Mouse (Mus musculus) gastrocnemius, postnatal 4 days (tissue): Measurements from ENCODE around the gene Wwp2. TPM values are rescaled to one million over a fixed set of nuclear protein-coding genes. Genes with fewer than 3 reads are reported as not detected.
A peak's percentile ranks its signal among the peaks of the same experiment; 100 is the strongest.

Source experiments
- DNase-seq, 2 experiments: peaks; one replicate each; pipeline ENCODE4 v3.0.0; 2021 to 2022; ENCODE audit warnings: low spot score in 2 of 2, mixed read lengths in 2 of 2
- total RNA-seq, 2 experiments: library from RNA; stranded (reverse); gene quantifications; 2 replicates each; pipeline ENCODE4 v1.2.3; 2021

Wwp2 gene
- total RNA-seq, 2 experiments from 2014 or later = 26.0 to 28.6 TPM

DNA sequence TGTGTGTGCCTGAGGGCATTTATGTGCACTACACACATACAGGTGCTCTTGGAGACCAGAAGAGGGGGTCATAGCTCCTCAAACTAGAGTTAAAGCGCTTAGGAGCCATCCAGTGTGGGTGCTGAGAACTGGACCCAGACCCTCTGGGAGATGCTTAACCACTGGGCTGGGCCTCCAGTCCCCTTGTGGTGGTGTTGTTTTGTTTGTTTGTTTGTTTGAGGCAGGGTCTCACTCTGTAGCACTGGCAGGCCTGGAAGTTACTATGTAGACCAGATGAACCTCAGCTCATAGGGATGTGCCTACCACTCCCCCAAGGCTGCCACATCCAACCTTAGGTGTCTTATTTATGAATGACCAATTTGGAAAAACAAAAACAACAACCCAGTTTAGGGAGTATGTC lies 70.9 kb downstream of the Wwp2 start:
- DNase-seq = no peak

DNA sequence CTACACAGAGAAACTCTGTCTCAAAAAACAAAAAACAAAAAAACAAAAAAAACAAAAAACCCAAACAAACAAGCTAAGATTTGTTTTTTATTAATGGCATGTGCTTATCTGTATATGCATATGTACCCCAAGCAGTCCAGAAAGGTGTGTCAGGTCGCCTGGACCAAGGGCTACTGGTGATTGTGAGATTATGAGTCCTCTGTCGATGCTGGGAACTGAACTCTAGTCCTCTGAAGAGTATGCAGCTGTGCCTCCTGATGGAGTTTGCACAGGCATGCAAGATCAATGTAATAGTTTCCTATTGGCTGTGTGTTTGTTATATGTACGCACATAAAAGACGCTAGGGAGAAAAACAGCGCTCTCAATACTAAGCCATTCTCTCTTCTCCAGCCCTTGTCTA lies 74.0 kb downstream of the Wwp2 start:
- no peak for DNase-seq

DNA sequence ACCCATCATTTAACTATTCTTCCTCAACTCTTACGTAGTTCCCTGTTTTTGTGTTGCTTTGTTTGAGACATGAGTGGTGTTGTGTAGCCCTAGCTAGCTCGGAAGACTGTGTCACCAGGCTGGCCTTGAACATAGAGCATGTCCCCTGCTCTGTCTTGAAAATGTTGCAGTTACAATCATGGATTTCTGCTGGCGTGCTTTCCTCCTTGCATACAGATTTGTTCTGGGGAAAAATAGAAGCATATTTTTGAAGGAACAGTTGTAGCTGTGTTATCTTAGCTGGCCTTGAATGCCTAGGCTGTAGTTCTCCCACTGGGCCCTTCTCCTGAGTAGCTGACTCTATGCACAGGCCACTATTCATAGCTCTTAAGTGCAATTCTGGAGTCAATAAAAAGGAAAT lies 74.6 kb downstream of the Wwp2 start:
- DNase-seq = no peak

DNA sequence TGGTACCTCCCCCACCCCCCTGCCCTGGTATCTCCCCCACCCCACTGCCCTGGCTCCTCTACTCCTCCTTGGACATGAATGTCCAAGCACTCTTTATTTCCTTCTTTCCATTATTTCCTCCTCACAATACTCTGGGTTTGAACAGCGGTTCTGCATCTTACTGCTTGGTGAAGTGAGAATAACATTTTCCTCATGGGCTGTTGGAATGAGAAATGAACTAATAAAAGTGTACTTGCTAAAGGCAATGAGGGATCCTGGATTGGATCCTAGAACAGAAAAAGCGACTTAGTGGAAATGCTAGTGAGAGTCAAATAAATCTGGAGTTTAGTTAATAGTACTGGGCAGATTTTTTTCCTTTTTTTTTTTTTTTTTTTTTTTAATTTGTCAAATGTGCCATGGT lies 77.1 kb downstream of the Wwp2 start:
- no peak for DNase-seq

DNA sequence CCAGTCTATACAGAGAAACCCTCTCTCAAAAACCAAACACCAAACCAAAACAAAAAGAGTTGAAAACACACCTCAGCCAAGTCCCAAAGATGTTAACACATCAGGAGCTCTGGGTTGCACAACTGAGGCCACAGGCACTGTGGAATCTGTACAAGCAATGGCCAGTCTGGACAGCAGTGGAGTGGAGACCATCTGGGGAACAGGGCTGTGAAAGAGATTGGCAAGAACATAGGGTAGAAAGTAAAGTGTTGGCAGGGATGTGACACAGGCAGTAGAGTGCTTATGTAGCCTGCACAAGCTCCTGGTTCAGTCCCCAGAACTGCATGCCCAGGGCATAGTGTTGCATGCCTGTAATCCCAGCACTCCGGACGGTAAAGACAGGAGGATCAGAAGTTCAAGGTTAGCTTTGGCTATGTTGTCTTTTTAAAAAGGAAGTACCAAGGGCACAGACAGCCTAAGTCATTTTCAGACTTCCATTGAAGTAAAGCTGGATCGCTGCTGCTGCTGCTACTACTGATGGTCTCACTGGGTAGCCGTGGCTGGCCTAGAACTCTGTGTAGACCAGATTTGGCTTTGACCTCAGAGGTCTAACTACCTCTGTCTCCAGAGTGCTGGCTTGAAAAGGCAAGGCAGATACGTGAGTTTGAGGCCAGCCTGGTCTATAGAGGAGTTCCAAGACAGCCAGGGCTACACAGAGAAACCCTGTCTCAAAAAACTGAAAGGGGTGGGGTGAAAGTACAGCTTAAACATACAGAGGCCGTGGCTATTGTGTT lies 79.0 kb downstream of the Wwp2 start:
- DNase-seq = no peak

DNA sequence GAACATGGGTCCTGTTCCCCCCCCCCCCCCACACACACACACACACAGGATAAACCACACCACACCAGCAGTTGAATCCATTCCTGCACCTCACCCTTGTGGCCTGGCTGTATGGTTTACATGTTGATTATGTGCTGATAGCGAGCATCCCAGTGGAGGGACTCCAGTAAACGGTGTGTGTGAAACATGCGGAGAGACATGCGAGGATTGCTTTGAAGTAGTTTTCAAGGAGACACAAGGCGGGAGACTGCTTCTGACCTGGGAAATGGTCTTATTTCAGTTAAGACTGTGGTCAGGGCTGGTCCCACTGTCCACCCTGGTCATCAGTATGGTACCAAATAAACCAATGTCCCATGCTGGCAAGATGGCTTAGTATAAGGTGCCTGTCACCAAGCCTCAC lies 82.6 kb downstream of the Wwp2 start:
- DNase-seq = no peak

DNA sequence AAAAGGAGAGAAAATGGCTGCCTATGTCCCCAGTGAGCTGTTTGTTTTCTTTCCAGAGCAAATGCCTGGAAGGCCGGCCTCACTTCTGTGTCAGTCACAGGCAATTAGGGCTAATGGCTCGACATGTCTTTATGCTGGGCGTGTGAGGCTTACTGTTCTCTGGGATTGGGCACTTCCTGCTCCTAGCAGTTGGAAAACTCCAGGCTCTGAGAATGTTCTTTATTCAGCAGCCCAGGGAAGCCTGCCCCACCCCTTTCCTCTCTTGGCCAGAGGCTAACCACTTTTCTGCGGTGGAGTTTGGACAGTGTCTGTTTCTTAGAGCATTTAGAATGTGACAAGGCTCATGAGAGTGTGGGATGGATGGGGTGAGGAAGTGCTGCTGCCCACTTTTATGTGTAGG lies 83.7 kb downstream of the Wwp2 start:
- DNase-seq = peak in 1 of 2 experiments; percentile 38

DNA sequence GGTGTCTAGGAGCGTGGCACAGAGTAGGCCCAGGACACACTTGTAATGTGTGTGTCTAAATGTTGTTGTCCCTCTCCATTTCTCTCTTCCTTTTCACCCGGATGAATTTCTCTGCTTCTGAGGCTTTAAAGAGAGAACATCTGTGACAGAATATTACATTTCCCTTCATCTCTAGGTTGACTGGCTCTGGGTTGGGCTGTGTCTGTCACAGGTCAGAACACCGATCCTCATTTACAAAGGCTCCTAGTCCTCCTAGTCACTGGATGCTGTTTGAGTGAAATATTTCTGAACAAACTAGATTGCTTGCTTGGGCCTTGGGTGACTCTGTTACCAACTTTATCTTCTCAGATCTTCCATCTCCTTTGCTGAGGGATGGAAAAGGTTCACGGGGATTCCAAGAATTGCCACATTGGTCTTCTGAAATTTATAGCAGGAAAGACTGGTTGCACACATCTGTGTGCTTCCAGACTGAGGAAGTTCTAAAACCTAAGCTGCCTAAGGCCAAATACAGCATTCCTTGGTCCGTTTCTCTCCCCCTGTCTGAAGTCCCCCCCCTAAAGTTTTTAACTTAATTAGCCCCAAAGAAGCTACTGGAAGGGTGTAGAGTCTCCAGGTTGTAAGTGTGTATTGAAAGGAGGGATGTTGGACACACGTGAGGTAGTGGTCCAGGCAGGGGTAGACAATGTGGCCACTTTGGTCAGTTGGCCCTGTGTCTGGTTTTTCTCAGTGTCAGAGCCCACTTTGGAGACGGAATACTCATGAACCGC lies 85.8 kb downstream of the Wwp2 start:
- no peak for DNase-seq

DNA sequence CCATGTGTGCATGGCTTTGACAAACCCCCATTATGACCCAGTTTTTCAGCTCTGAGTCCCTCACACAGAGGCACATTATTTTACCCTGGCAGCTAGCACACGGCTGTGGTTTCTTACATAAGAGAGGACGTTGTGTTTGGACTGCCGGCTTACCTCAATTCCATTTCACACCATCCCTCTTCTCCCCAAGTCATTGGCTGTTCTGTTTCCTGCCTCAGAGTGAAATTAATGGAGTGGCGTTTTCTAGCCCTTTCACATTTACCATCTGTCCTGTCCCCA lies 86.3 kb downstream of the Wwp2 start:
- no peak for DNase-seq

DNA sequence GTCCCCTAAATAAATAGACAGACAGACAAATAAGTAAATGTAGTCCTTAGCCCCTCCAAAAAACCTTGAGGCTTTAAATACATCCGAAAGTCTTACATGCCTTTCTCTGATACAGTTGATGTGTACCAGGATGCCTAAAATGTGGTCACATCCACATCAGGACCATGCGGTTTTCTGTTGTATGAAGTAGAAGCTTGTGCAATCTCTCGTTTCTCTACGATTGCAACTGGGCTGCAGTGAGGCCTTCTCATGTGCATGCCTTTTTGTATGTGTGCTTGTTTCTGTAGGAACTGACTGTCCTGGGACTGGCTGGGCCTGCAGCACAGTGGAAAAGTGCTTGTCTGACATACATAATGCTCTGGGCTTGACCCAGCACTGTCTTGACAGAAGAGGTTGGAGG lies 88.4 kb downstream of the Wwp2 start:
- no peak for DNase-seq

DNA sequence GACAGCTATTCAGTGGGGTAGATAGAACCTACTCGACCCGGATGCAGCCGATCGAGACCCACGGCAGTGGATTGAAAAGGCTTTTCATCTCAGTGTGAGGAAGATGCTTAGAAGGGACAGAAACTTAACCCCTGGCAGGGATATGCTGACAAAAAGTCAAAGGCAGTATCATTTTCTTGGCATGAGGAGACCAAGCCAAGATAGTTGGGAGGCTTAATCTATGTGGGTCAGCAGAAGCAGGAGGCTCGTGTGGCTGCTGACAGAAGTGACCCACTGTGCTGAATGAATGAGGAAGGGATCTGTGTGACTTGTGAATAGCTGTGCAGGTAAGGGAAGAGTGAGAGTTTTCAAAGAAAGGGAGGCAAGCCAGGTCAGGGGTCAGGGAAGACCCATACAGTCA lies 92.6 kb downstream of the Wwp2 start:
- no peak for DNase-seq

DNA sequence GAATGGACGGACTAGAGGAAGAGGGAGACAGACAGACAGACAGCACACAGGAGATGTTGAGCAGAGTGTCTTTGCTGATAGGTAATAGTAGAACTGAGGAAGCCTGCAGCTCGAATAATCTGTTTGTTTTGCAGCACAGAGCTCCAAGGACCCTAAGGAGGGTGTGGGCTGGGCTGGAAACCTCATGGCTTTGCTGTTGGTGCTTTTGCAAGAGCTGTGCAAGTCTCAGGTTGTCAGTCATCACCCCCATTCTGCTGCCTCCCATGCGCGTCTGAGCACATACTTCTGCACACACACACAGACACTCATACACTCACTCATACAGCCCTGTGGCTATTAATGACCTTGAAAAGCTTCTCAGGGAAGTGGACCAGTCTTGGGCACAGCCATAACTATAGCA lies 101.3 kb downstream of the Wwp2 start:
- no peak for DNase-seq

DNA sequence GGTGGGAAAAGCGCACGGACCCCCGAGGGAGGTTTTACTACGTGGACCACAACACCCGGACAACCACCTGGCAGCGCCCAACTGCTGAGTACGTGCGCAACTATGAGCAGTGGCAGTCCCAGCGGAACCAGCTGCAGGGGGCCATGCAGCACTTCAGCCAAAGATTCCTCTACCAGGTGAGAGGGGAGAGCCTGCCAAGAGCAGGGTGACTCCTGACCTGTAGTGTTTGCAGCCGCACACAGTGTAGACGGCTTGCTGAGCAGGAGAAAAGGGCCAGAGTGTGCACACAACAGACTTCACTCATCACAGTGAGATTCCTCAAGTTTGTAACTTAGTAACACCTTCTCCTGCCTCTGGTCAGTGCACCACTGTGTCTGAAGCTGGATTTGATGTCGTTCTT lies 104.5 kb downstream of the Wwp2 start:
- no peak for DNase-seq

DNA sequence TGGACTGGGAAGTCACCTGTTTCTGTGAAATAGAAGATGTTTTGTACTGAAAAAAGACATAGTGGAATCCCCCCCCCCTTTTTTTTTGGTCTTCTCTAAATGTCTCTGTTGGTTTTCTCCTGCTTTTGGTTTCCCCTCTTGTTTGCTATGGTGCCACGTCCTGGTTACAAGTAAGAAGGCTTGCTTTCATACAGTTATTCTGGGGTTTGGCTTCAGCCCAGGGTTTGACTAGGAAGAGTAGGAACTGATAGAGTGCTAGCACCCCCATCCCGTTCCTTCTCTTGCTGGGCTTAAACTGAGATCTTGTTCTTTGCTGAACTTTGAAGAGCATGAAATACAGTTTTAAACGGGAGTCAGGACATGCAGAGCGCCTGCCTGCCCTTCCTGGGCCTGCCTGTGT lies 105.2 kb downstream of the Wwp2 start:
- DNase-seq = no peak

DNA sequence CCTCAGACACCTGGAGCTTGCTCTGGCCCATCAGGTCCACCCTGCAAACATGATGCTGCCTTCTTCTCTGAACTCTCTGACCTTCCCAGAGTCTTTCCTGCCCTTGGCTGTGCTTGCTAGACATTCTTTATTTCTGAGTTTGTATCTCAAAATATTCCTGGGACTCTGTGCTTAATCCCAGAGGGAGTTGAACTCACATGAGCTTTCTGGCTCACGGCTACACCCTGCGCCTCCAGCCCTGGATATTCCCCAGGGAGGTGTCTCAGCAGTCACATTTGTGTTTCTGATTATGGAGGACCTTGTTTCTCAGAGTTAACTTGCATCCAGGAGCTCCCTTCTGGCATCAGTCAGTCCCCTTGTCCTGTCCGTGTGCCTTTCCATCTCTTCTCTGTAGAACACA lies 106.0 kb downstream of the Wwp2 start:
- no peak for DNase-seq

DNA sequence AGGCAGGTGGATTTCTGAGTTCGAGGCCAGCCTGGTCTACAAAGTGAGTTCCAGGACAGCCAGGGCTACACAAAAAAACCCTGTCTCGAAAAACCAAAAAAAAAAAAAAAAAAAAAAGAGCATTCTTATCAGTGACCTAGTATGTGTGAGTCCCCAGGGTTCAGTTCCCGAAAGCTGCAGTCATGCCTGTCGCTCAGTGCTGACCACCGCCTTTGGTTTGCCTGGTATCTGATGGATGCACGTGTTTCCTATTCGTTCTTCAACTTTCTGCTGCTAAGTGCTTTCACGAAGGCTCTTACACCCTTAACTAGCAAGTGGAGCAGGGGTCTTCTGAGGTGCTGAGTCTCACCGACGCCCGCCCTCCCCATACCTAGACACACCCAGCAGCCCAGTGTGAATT lies 107.5 kb downstream of the Wwp2 start:
- no peak for DNase-seq

DNA sequence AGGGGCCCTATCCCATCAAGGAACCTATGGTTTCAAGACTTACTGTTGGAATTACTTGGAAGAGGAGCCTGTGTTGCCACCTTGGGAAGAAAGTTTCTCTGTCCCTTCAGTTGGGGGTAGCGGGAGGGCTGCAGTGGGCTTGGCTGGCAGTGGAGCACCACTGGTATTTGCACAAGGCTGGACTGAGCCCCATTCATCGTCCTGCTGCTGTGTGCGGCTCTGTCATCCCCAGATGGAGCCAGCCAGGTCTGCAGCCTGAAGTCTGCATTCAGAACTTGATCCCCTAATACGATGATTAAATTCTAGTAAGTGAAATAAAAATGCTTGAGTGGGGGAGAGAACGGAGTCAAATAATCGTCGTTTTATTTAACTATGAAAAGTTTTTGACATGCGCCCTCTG lies 108.0 kb downstream of the Wwp2 start:
- no peak for DNase-seq

DNA sequence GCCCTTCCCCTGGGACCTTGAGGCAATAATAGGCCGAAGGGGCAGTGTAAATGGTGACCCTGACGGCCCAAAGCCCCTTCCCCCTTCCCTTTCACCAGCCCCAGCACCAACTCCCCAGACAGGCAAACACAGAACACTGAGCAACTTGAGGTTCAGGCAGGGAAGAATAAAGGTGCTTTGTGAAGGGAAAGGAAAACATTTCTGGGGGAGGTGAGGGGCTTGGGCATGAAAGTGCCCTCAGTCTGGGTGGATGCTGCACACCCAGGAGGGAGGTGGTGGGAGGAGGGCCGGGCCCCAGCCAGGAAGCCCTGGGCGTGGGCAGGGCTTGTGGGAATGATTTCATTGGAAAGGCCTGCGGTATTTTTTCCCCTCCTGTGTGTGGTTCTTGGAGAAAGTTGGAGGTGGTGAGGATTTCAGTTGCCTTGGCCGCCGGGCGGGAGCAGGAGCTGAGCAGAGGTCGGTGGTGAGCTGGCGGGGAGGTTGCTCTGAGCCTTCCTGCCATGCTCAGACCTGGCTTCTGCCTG lies 108.5 kb downstream of the Wwp2 start:
- DNase-seq = peak; percentile 32 to 35

DNA sequence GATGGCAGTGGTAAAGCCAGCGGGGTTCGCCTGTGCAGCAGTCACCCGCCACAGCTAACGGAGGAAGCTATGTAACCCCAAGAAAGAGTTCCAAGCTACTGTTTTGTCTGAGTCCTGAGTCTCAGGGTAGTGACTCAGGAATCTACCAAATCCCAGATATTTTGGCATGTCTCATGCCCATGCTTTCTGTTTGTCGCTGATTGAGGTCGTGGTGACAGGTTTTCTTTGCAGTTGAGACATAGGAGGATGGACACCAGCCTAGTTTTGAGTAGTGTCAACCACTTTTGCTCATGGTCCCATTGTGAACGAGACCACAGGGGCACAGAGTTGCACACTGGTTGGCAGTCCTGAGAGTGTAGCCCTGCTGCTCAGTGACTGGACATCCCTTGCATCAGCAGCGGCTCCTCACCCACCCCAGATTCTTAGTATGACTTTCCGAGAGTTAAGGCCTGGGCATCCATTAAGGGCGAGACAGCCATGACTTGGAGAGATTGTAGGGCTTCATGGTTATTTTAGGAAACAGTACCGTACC lies 109.5 kb downstream of the Wwp2 start:
- DNase-seq = no peak

DNA sequence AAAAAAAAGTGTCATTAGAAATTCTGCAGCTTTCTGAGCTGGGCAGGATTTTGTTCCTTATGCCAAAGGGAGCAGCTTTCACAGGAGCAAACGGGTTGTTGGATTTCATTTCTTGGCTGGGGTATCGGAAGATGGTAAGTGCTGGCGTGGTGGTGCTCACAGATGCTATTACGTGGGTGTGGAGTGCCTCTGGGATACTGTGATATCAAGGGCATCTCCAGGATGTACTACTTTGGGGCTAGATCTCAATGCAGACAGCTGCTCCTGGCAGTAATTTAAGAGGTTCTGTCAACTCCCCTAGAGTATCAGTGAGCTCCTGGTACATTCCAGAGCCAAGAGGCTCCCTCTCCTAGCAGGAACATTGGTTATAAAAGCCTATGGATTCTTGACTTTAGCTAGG lies 110.0 kb downstream of the Wwp2 start:
- no peak for DNase-seq

DNA sequence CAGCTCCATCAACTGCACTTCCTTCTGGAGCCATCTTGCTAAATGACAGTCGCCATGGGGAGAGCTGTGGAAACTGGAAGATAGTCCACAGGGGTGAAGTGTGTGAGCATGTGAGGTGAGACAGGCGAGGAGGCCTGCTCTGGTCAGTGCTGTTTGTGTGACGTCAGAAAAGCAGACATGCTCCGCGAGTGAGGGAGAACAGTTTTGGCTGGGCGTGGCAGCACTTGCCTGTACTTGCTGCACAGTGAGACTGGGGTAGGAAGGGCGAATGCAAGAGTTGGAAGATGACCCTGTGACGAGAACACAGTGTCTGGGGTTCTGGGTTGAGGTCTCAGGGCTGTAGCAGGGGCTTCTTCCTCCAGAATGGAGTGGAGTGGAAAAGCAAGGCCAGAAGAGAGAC lies 110.7 kb downstream of the Wwp2 start:
- no peak for DNase-seq

DNA sequence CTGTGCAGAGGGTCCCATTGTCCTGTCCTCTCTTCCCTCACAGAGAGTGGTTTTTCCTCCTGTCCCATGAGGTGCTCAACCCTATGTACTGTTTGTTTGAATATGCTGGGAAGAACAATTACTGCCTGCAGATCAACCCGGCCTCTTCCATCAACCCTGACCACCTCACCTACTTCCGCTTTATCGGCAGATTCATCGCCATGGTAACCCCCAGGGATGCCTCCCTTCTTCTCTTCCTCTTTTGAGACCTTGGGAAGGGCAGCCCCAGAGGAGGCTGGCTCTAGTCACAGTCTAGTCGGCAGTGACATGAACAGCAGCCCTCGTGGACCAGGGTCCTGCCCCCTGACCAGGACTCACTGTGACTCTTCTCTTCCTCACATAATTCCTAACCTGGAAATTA lies 116.1 kb downstream of the Wwp2 start:
- no peak for DNase-seq

DNA sequence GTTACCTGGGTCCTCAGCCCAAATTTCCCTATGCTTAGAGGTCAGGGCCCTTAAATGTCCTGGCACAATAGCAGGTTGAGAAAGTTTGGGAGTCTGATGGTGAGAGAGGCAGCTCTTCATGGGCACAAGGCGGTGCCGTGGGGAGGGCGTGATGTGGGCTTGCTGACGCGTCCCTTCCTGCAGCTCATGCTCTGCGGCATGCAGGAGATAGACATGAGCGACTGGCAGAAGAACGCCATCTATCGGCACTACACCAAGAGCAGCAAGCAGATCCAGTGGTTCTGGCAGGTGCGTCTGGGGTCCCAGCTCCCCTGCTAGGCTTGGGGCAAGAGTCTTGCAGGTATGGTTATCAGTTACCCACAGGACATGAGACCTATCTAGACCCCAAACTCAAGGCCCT lies 119.1 kb downstream of the Wwp2 start:
- DNase-seq = no peak
